Mouse (Mus musculus): Measurements from ENCODE around the gene Spon1.

Gene Spon1

GRCm38 (mm10) chr7:114063534-114063933 lies 297.7 kb downstream of the Spon1 start:
- no peak for DNase-seq (ENCODE audit: low read depth)

DNA sequence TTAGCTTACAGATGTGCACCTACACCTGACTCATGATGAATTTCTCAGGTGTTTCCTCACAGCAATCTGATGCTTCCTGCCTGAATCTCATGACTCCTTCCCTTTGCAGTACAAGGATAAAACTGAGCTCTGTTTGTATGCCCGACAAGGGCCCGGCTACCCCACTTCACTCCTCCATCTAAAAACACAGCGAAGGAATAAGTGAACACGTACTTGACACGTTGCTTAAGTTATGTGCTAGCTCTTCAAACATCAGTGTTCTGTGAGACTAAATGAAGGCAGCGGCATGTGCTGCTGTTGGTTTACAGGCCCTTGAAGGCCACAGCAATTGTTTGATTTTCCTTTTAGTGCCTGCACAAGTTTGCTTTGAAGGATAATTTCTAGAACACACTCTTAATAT lies 298.2 kb downstream of the Spon1 start:
- DNase-seq (ENCODE audit: low read depth) = no peak

- DNase-seq (ENCODE audit: low read depth) = no peak
These were observed 299.8 kb downstream of the Spon1 start for GRCm38 (mm10) chr7:114065407-114066185.

DNA sequence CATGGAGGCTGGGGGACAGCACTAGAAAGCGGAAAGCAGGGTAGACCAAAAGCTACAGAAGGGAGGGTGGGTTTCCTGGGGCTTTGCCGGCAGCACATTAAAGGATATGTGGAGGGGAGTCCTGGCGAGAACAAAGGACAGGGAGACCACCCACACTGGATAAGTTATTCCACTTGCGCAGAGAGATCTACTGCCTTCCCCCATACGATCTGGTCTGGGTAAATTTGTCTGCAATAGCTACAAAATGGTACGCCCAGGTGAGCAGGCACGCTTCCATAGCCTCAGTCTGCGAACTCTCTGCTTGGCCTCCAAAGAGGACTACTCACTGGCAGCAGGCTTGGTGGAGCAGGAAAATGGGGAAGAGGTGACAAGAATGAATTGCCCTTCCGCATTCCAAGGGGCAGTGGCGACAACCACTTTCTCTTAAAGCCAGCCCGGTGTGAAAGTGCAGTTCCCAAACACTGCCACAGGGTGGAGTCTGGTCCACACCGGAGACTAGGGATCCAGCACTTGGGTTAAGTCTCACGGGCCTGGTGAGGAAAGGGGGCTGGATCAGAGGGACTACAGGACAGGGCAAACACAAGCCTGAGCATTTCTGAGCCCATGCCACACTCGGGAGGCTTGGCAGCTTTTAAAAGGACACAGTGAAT lies 300.9 kb downstream of the Spon1 start:
- DNase-seq (ENCODE audit: low read depth) = peak; percentile 70

- DNase-seq (ENCODE audit: low read depth) = no peak
These were observed 303.2 kb downstream of the Spon1 start for GRCm38 (mm10) chr7:114068956-114069533.

- DNase-seq (ENCODE audit: low read depth) = no peak
These were observed 304.1 kb downstream of the Spon1 start for GRCm38 (mm10) chr7:114069726-114070457.

- DNase-seq (ENCODE audit: low read depth) = no peak
These were observed 304.7 kb downstream of the Spon1 start for GRCm38 (mm10) chr7:114070458-114070840.

DNA sequence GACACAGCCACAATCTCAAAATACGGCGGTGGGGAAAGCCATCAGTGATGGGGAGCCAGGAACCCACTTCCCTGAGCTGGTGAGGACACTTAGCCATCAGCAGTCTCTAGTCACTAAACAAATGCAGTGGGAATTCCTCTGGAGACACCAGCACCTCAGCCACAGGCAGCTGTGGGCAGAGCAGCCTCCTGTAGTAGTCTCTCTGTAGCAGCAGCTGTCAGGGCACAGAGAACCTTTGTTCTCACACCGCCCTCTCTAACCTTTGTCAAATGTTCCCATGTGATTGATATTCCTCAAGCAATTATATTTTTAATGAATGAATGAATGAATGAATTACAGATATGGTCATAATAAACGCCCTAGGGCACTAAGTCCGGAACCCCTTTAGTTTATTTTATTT lies 305.6 kb downstream of the Spon1 start:
- no peak for DNase-seq (ENCODE audit: low read depth)

GRCm38 (mm10) chr7:114071851-114072616 lies 306.2 kb downstream of the Spon1 start:
- no peak for DNase-seq (ENCODE audit: low read depth)

DNA sequence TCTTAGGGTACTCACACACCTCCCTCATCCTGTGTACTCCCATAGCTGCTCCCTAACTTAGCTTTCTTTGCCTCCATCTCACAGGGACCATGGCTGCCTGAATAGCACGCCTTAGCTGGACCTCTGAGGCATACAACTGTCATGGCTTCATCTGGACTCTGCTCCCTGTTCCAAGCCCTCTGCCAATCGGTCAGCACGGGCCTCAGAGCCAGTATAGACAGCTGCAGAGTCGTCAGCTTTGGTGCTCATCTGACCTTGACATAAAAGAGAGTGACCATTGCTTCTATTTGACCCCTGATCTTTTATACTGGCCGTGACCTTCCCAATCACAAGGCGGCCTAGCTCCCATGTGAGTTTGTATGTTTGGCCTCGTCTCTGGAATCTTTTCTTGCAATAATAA lies 308.3 kb downstream of the Spon1 start:
- no peak for DNase-seq (ENCODE audit: low read depth)

GRCm38 (mm10) chr7:114074595-114074994 lies 308.8 kb downstream of the Spon1 start:
- no peak for DNase-seq (ENCODE audit: low read depth)

- DNase-seq (ENCODE audit: low read depth) = no peak
These were observed 313.5 kb downstream of the Spon1 start for GRCm38 (mm10) chr7:114079343-114079742.

- DNase-seq (ENCODE audit: low read depth) = no peak
These were observed 314.5 kb downstream of the Spon1 start for GRCm38 (mm10) chr7:114080250-114080649.

- no peak for DNase-seq (ENCODE audit: low read depth)
These were observed 316.0 kb downstream of the Spon1 start for GRCm38 (mm10) chr7:114081633-114082420.

DNA sequence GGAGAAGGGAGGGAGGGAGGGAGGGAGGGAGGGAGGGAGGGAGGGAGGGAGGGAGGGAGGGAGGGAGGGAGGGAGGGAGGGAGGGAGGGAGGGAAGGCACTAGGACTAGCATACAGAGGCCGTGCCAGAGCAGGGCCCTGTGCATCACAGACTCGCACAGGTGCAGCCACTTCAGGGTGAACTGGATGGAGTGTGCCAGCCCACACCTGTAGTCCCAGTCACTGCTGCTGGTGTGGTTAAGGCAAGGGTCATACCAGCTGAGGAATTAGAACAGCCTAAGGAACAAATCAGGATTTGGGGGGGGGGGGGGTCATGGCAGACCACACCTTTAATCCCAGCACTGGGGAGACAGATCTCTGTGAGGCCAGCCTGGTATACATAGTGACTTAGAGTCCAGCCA lies 317.3 kb downstream of the Spon1 start:
- no peak for DNase-seq (ENCODE audit: low read depth)

DNA sequence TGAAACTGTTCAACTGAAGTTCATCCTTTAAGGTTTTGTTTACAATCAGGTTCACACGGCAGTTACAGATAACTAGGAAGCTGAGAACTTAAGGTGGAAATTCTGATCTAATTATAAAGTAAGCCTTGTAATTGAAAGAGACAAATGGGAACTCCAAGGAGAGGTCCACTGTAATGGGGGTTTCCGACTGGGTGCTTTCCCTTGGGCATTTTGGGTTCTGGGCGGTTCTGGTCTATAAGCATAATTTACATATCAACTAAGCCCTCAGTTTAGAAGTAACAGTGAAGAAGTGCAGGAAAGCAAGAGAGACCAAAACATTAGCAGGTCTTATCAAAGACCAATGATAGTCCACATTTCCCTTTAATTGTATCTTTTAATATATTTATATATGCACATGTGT lies 318.0 kb downstream of the Spon1 start:
- DNase-seq (ENCODE audit: low read depth) = no peak

- DNase-seq (ENCODE audit: low read depth) = no peak
These were observed 320.4 kb downstream of the Spon1 start for GRCm38 (mm10) chr7:114086021-114086710.

GRCm38 (mm10) chr7:114087341-114087740 lies 321.5 kb downstream of the Spon1 start:
- no peak for DNase-seq (ENCODE audit: low read depth)

GRCm38 (mm10) chr7:114087986-114088385 lies 322.2 kb downstream of the Spon1 start:
- no peak for DNase-seq (ENCODE audit: low read depth)

- DNase-seq (ENCODE audit: low read depth) = no peak
These were observed 323.1 kb downstream of the Spon1 start for GRCm38 (mm10) chr7:114088918-114089317.

All from c-Kit-positive CD71-positive TER-119-negative erythroid progenitor cells, embryonic 14.5 days (primary cell).